Mouse (Mus musculus) urinary bladder, postnatal 4 days (tissue): Measurements from ENCODE around the gene Pet2.

Experiments used
- DNase-seq, 2 experiments: peaks; one replicate each; pipeline ENCODE4 v3.0.0; 2021 to 2022; ENCODE audit warnings: low spot score in 2 of 2

The Pet2 gene

DNA sequence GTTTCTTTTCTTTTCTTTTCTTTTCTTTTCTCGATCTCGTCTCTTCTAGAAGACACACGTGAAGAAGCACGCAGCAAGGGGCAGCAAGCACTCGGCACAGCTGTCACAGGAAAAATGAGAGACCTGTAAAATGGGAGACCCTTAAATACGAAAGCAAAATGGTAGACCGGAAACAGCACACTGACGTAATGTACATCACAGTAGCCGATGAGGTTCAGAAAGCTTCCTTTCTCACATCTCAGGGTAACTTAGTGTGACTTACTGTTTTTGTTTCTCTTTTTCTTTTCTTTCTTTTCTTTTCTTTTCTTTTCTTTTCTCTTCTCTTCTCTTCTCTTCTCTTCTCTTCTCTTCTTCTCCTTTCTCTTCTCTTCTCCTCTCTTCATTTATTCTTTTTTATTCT is at the start of gene Pet2:
Pet2 (minus strand) TSS at position 101 of the 400 bp plus-strand sequence.
- DNase-seq = no peak
